Mouse (Mus musculus) ES-Bruce4 (cell line): ENCODE measurements around the gene Stat3. TPM values are rescaled to one million over a fixed set of nuclear protein-coding genes. Genes with fewer than 3 reads are reported as not detected.

Experiments used
- H3K27ac ChIP-seq: 2 replicates; pipeline ENCODE4 v1.5.1; 2012; ENCODE audit warnings: low read length, inconsistent platforms; ENCODE audit not compliant: insufficient read depth
- H3K27me3 ChIP-seq: 2 replicates; pipeline ENCODE4 v1.6.1; 2012; ENCODE audit warnings: mild to moderate bottlenecking, low read length, inconsistent platforms; ENCODE audit not compliant: control insufficient read depth, poor library complexity, insufficient read depth, severe bottlenecking
- H3K36me3 ChIP-seq: 2 replicates; pipeline ENCODE4 v1.6.1; 2012; ENCODE audit warnings: inconsistent platforms, mild to moderate bottlenecking, low read length, moderate library complexity; ENCODE audit not compliant: control insufficient read depth, poor library complexity, insufficient read depth, severe bottlenecking
- H3K4me1 ChIP-seq: one replicate; pipeline ENCODE4 v1.8.1; 2011; ENCODE audit warnings: low read length; ENCODE audit not compliant: control insufficient read depth, insufficient read depth
- H3K4me3 ChIP-seq: 2 replicates; pipeline ENCODE4 v1.5.1; 2011; ENCODE audit warnings: low read depth, mild to moderate bottlenecking, low read length
- H3K9ac ChIP-seq: 2 replicates; pipeline ENCODE4 v1.6.1; 2012; ENCODE audit warnings: low read depth, mild to moderate bottlenecking, inconsistent platforms; ENCODE audit not compliant: poor library complexity, severe bottlenecking
- H3K9me3 ChIP-seq: replicated peaks from 2 replicates; pipeline ENCODE4 v1.6.1; 2012; ENCODE audit warnings: mild to moderate bottlenecking, low read length, inconsistent platforms; ENCODE audit not compliant: control insufficient read depth, poor library complexity, insufficient read depth, severe bottlenecking
- CTCF ChIP-seq: IDR thresholded peaks from one replicate; pipeline ENCODE4 v1.8.1; 2011; ENCODE audit warnings: low read depth, low read length
- EP300 ChIP-seq: IDR thresholded peaks from 2 replicates; pipeline ENCODE4 v1.6.1; 2011; ENCODE audit warnings: low read depth, low read length; ENCODE audit not compliant: insufficient read depth
- POLR2A ChIP-seq: IDR thresholded peaks from one replicate; pipeline ENCODE4 v1.8.1; 2011; ENCODE audit warnings: low read length; ENCODE audit not compliant: insufficient read depth
- polyA plus RNA-seq: library from polyadenylated mRNA; stranded (reverse); fragments of >200 nt; gene quantifications from 2 replicates; pipeline ENCODE4 v1.2.4, GENCODE M21; 2011; ENCODE audit warnings: low read depth; ENCODE audit not compliant: missing spikeins, insufficient read depth, insufficient read length

The Stat3 gene
- polyA plus RNA-seq, 1 experiment, result 39.8 TPM

DNA sequence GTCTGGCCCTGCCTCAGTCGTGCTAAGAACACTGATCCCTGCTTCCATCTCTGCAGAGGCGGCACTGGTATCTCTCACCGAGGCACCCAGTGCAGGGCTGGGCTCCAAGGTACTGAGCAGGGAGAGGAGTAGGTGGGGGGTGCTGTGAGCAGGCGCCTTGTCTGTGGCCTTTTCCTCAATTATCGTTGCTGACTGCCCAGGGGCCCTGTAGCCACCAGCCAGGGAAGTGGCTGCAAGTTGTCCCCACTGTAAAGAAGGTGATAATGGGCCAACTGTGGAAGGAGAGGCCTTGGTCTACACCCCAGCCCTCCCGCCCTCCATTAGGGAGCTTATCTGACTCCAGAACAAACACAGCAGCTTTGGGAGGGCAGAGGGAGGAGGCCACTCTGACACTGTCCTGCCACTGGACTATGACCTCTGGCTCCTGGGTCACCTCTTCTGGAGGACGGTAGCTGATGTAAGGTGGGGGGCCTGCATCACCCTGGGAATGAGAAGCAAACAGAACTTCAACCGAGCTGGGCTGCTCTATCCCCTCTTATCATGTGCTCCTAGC, 53.1 kb downstream of the Stat3 start:
- no peaks in the 10 kb centered on the region for H3K4me1 ChIP-seq
- H3K4me3 ChIP-seq, result no peak overlapping the region
- H3K9ac ChIP-seq, result no peak overlapping the region
- H3K9me3 ChIP-seq, result no peaks in the 10 kb centered on the region
- peaks cover 11% of the 10 kb centered on the region for H3K36me3 ChIP-seq
- H3K27ac ChIP-seq, result no peak overlapping the region
- H3K27me3 ChIP-seq, result no peaks in the 10 kb centered on the region
- TF ChIP-seq CTCF (no peak), EP300 (no peak), POLR2A (no peak)

- H3K9ac ChIP-seq, result no peak overlapping the region
- H3K36me3 ChIP-seq, result peaks cover 6% of the 10 kb centered on the region
- H3K4me1 ChIP-seq, result no peaks in the 10 kb centered on the region
- no peaks in the 10 kb centered on the region for H3K9me3 ChIP-seq
- H3K4me3 ChIP-seq, result no peak overlapping the region
- H3K27me3 ChIP-seq, result no peaks in the 10 kb centered on the region
- H3K27ac ChIP-seq, result no peak overlapping the region
- no peak for TF ChIP-seq POLR2A
Observed at GRCm38 (mm10) chr11:100885472-100885871, 53.9 kb downstream of the Stat3 start.

DNA sequence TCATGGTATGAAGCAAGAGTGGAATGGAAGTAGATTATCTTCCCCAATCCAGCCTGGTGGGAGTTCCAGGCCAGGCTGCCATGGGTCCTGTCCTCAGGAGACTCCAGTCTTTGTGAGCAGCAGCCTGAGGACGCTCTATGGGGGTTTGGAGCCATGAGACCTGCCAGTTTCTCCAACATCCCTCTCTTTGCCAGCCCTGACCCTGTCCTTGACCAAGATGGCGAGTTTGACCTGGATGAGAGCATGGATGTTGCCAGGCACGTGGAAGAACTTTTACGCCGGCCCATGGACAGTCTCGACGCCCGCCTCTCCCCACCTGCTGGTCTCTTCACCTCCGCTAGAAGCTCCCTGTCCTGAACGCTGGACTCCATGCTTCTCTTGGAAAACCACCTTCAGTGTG, 55.7 kb downstream of the Stat3 start:
- Histone ChIP-seq H3K27me3 (no peaks in the 10 kb centered on the region), H3K36me3 (0 out of 2 replicates have a peak, but pooled peaks cover 4% of the 10 kb centered on the region), H3K27ac (no peak overlapping the region), H3K9me3 (no peaks in the 10 kb centered on the region), H3K4me3 (no peak overlapping the region), H3K9ac (no peak overlapping the region), H3K4me1 (no peaks in the 10 kb centered on the region)
- TF ChIP-seq CTCF (no peak), POLR2A (no peak), EP300 (no peak)

DNA sequence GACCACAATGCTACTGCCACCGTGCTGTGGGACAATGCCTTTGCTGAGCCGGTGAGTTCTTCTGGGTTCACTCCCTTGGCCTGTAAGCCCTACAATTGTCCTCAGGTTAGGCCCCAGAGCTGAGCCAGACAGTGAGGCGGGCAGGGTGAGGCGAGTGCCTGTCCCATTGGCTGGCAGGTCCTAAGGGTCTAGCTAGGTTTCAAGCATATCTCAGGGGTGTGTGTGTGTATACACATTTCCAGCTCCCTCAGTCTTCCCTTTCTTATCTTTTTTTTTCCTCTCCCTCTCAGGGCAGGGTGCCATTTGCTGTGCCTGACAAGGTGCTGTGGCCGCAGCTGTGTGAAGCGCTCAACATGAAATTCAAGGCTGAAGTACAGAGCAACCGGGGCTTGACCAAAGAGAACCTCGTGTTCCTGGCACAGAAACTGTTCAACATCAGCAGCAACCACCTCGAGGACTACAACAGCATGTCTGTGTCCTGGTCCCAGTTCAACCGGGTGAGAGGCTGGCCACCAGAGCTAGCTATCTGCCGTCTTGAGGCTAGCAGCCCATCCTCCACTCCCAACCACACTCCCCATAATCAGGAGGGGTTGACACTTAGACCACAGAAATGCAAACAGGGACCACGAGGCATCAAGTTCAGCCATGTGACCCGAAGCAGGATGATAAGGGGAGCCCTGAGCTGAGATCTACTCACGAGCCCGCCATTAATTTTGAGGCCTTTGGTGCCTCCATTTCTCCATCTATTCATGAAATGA, 59.8 kb downstream of the Stat3 start:
- Histone ChIP-seq H3K4me3 (no peak overlapping the region), H3K4me1 (no peaks in the 10 kb centered on the region), H3K27ac (no peak overlapping the region), H3K27me3 (no peaks in the 10 kb centered on the region), H3K9ac (no peak overlapping the region), H3K9me3 (no peaks in the 10 kb centered on the region), H3K36me3 (no peaks in the 10 kb centered on the region)
- TF ChIP-seq POLR2A (no peak), EP300 (no peak), CTCF (no peak)

DNA sequence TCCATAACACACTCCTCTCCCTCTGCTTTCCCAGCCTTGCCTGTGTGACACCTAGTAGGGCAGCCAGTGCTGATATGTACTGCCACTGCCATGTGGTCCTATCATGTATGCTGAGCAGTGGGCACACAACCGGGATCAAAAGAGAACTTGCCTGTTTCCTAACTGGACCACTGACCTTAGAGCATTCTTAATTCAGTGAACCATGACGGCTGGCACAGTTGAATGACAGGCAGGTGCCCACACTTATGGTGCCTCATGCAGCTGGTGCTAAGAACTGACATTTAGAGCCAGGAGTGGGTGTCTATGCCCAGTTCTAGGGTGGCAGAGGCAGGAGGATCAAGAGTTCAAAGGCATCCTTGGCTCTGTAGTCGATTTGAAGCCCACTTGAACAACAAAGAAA, 63.6 kb downstream of the Stat3 start:
- no peak for TF ChIP-seq CTCF
- no peak for TF ChIP-seq POLR2A
- no peak for TF ChIP-seq EP300
- Histone ChIP-seq H3K27ac (no peak overlapping the region), H3K9ac (no peak overlapping the region), H3K36me3 (no peaks in the 10 kb centered on the region), H3K4me1 (no peaks in the 10 kb centered on the region), H3K4me3 (no peak overlapping the region), H3K27me3 (no peaks in the 10 kb centered on the region), H3K9me3 (no peaks in the 10 kb centered on the region)

- TF ChIP-seq POLR2A (no peak), CTCF (no peak), EP300 (no peak)
- Histone ChIP-seq H3K4me1 (no peaks in the 10 kb centered on the region), H3K9me3 (no peaks in the 10 kb centered on the region), H3K4me3 (no peak overlapping the region), H3K27ac (no peak overlapping the region), H3K27me3 (no peaks in the 10 kb centered on the region), H3K9ac (no peak overlapping the region), H3K36me3 (no peaks in the 10 kb centered on the region)
Observed at GRCm38 (mm10) chr11:100870968-100871350, 68.4 kb downstream of the Stat3 start.
